Mouse (Mus musculus) left cerebral cortex, postnatal 36 days (tissue): ENCODE data around the gene Wdr45. TPM values are rescaled to one million over a fixed set of nuclear protein-coding genes. Genes with fewer than 3 reads are reported as not detected.

Source experiments
- DNase-seq, 2 experiments: peaks; one replicate each; pipeline ENCODE4 v3.0.0; 2021 to 2022; ENCODE audit warnings: low spot score in 2 of 2, mixed read lengths in 1 of 2
- intact Hi-C: fragments of 180-260 bp; cut with DNase I; formaldehyde crosslinking; loops from one replicate; pipeline ENCODE4 v1.15.1; 2025
- total RNA-seq, 2 experiments: library from RNA; stranded (reverse); gene quantifications; 2 replicates each; pipeline ENCODE4 v1.2.3; 2021

The Wdr45 gene
- total RNA-seq, 2 experiments from 2014 or later = 64.0 to 64.3 TPM

- intact Hi-C loops = no loop called here
These were observed 48.2 kb downstream of the Wdr45 start, which contains the start of gene Tfe3 for GRCm38 (mm10) chrX:7762137-7762920. Gene Tfe3 (plus strand): TSS chrX:7762560.

DNA sequence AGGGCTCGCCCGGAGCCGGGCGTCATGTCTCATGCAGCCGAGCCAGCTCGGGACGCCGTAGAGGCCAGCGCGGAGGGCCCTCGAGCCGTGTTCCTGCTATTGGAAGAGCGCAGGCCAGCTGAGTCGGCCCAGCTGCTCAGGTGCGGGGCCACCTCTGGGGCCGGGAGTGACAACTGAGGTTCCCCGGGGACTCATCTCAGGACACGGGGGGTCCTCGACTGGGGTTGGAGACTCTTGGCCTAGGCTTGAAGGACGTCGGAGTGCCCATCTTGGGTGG, 48.7 kb downstream of the Wdr45 start:
- DNase-seq = no peak
- intact Hi-C loops = no loop called here

More at GRCm38 (mm10) chrX:7762137-7762920, 48.2 kb downstream of the Wdr45 start, which contains the start of gene Tfe3:
- peak; percentile 86 for DNase-seq

GRCm38 (mm10) chrX:7763631-7764393, 49.7 kb downstream of the Wdr45 start:
- intact Hi-C loops = no loop called here
- DNase-seq = no peak

GRCm38 (mm10) chrX:7764657-7765280, 50.6 kb downstream of the Wdr45 start:
- intact Hi-C loops = no loop called here
- no peak for DNase-seq

DNA sequence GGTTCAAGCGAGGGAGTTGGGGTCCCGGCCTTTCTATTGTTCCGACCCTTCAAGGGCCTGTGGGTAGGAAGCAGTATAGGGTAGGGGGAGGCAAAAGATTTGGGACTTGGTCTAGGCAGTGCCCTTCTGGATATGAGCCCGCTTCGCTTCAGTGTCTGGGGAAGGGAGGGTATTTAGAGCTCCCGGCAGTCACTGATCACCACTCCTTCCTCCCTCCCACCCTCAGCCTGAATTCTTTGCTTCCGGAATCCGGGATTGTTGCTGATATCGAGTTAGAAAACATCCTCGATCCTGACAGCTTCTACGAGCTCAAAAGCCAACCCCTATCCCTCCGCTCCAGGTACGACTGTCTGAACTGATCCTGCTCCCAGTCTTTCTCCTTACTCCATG, 51.1 kb downstream of the Wdr45 start:
- intact Hi-C loops = no loop called here
- no peak for DNase-seq

DNA sequence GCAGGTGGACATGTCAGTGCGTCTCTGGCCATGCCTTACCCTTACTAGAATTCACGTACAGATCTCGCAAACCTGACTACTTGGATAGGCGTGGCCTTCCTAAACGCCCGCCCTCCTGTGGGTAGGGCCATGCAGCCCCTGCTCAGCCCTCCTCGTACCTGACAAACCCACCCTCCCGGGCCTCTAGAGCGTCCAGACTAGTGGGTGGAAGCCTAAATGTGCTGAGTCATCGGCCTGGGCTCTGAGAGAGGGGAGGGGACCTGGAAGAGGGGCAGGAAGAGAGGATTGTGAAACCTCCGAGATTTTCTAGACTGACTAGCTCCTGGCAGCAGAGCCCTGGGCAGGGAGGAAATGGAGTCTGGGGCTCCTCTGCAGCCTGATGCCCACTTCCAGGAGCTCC, 51.6 kb downstream of the Wdr45 start:
- no peak for DNase-seq

DNA sequence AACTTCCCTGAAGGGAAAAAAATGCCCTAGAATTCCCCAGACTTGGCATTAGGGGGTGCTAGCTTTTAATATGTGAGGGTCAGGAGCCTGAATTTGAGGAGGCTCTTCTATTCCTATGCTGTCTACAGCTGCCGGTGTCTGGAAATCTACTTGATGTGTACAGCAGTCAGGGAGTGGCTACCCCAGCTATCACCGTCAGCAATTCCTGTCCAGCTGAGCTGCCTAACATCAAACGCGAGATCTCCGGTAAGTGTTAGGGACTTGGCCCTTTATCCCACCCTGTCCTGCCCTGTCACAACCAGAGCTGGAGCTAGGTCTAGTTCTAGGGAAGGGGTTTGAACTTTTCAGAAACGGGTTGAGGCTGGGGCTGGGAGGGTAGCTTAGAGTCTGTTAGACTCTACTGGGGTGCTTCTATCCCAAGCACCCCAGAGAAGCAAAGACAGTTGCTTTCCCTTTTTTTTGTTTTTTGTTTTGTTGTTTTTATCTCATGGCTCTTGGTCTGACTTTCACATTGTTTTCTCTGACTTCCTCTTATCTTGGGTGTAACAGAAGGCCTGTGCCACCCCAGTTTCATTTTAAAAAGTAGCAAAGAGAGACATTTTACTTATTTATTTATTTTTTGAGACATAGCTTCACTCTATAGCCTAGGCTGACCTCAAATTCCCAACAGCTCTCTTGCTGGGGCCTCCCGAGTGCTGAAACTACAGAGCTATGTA, 55.3 kb downstream of the Wdr45 start:
- no peak for DNase-seq
- intact Hi-C loops = no loop called here

More for the DNA sequence above, 51.6 kb downstream of the Wdr45 start:
- intact Hi-C loops = no loop called here

GRCm38 (mm10) chrX:7772766-7773165, 58.6 kb downstream of the Wdr45 start:
- DNase-seq = no peak
- intact Hi-C loops = no loop called here

GRCm38 (mm10) chrX:7775501-7776205, 61.5 kb downstream of the Wdr45 start:
- intact Hi-C loops = no loop called here
- no peak for DNase-seq

DNA sequence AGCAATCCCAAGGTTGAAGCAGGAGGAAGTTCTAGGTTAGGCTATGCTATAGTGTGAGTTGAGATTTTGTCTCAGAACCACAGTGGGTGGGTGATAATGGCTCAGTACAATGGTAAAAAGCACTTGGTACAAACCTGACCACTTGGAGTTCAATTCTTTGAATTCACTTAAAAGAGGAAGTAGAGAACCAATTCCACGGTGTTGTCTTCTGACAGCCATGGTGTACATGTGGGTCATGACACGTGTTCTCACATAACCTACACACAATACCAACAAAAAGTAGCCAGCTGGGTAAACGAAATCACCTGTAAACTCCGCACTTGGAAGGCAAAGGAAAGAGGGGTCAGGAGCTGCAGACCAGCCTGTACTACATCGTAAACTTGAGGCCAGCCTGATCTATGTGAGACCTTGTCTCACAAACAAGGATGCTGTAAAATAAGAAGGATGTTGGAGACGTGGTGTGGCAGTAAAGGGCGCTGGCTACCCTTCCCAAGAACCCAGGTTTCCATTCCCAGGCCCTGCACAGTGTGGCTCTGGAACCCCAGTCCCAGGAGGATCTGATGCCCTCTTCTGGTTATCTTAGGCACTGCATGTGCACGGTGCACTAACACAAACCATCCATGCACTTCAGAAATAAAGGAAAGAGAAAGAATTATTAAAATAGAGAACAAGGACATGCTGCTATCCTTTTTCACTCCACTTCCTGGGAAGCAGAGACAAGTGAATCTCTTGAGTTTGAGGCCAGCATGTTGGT, 62.4 kb downstream of the Wdr45 start:
- DNase-seq = peak in 1 of 2 experiments; percentile 39
- intact Hi-C loops = no loop called here

Other genes starting within 250 kb of the Wdr45 start
- gene Foxp3, start 140.7 kb upstream of the Wdr45 start, total RNA-seq = not detected
- gene Ppp1r3f, start 140.1 kb upstream of the Wdr45 start, total RNA-seq = 10 to 100 TPM; 19.1 to 24.9 TPM
- gene Ccdc22, start 108.8 kb upstream of the Wdr45 start, total RNA-seq = 10 to 100 TPM; 31.6 to 32.1 TPM
- under 1 TPM; 0.11 to 0.32 TPM for gene Cacna1f, start 107.2 kb upstream of the Wdr45 start, total RNA-seq
- gene Syp, start 75.9 kb upstream of the Wdr45 start, total RNA-seq = 1,000 to 10,000 TPM; 1,776 to 2,090 TPM
- gene Prickle3, start 57.1 kb upstream of the Wdr45 start, total RNA-seq = 1 to 10 TPM; 1.4 to 3.0 TPM
- 1 to 10 TPM; 8.4 to 9.1 TPM for gene Plp2, start 42.9 kb upstream of the Wdr45 start, total RNA-seq
- gene Magix, start 33.1 kb upstream of the Wdr45 start, total RNA-seq = under 1 TPM; 0.17 to 0.41 TPM
- gene Gpkow, start 17.2 kb upstream of the Wdr45 start, total RNA-seq = 10 to 100 TPM; 34.8 to 35.7 TPM
- not detected for gene Gm45208, start 7.9 kb downstream of the Wdr45 start, total RNA-seq
- 100 to 1,000 TPM in 1 of 2 experiments, 10 to 100 TPM in 1; 91.1 to 103 TPM for gene Praf2, start 14.1 kb downstream of the Wdr45 start, total RNA-seq
- 10 to 100 TPM; 22.8 to 24.8 TPM for gene Ccdc120, start 36.6 kb downstream of the Wdr45 start, total RNA-seq
- 10 to 100 TPM; 32.5 to 33.8 TPM for gene Tfe3, start 48.2 kb downstream of the Wdr45 start, total RNA-seq
- 100 to 1,000 TPM in 1 of 2 experiments, 10 to 100 TPM in 1; 90.3 to 118 TPM for gene Gripap1, start 75.4 kb downstream of the Wdr45 start, total RNA-seq
- 1 to 10 TPM; 8.2 to 9.3 TPM for gene Kcnd1, start 108.0 kb downstream of the Wdr45 start, total RNA-seq
- 10 to 100 TPM; 79.5 to 82.3 TPM for gene Otud5, start 127.0 kb downstream of the Wdr45 start, total RNA-seq
- gene Pim2, start 163.9 kb downstream of the Wdr45 start, total RNA-seq = 10 to 100 TPM; 50.7 to 52.1 TPM
- 10 to 100 TPM; 41.3 to 44.5 TPM for gene Slc35a2, start 169.7 kb downstream of the Wdr45 start, total RNA-seq
- gene Pqbp1, start 184.9 kb downstream of the Wdr45 start, total RNA-seq = 10 to 100 TPM; 76.0 to 89.2 TPM
- gene Timm17b, start 185.0 kb downstream of the Wdr45 start, total RNA-seq = 10 to 100 TPM; 24.5 to 24.8 TPM
- gene Gm10491, start 193.5 kb downstream of the Wdr45 start, total RNA-seq = not detected
- not detected for gene Gm10490, start 195.2 kb downstream of the Wdr45 start, total RNA-seq
- 100 to 1,000 TPM; 432 to 536 TPM for gene Pcsk1n, start 205.5 kb downstream of the Wdr45 start, total RNA-seq
- not detected for gene Eras, start 214.3 kb downstream of the Wdr45 start, total RNA-seq
- gene Hdac6, start 233.6 kb downstream of the Wdr45 start, total RNA-seq = 10 to 100 TPM; 42.8 to 57.2 TPM